Mouse (Mus musculus) intestine, embryonic 15.5 days (tissue): Measurements from ENCODE around the gene Ubap2l. TPM values are rescaled to one million over a fixed set of nuclear protein-coding genes. Genes with fewer than 3 reads are reported as not detected.

Experiments
- ATAC-seq: fragments of 200-750 bp; cut with Nextera tagmentation; 2 replicates; pipeline ENCODE4 v1.8.0; 2017; ENCODE audit warnings: moderate TSS enrichment, moderate library complexity
- H3K27ac ChIP-seq: fragments of 300-500 bp; sonication (generic); 2 replicates; pipeline ENCODE4 v1.5.1; 2015; ENCODE audit warnings: mild to moderate bottlenecking, inconsistent platforms
- H3K27me3 ChIP-seq: fragments of 300-500 bp; sonication (generic); replicated peaks from 2 replicates; pipeline ENCODE4 v1.6.1; 2015; ENCODE audit warnings: inconsistent platforms
- H3K36me3 ChIP-seq: fragments of 300-500 bp; sonication (generic); 2 replicates; pipeline ENCODE4 v1.6.1; 2015; ENCODE audit warnings: inconsistent platforms
- H3K4me1 ChIP-seq: fragments of 300-500 bp; sonication (generic); replicated peaks from 2 replicates; pipeline ENCODE4 v1.6.1; 2015; ENCODE audit warnings: inconsistent platforms
- H3K4me2 ChIP-seq: fragments of 300-500 bp; sonication (generic); replicated peaks from 2 replicates; pipeline ENCODE4 v1.6.1; 2015; ENCODE audit warnings: mild to moderate bottlenecking, inconsistent platforms
- H3K4me3 ChIP-seq: fragments of 300-500 bp; sonication (generic); replicated peaks from 2 replicates; pipeline ENCODE4 v1.5.1; 2015; ENCODE audit warnings: inconsistent platforms
- H3K9ac ChIP-seq: fragments of 300-500 bp; sonication (generic); 2 replicates; pipeline ENCODE4 v1.6.1; 2015; ENCODE audit warnings: inconsistent platforms
- H3K9me3 ChIP-seq: fragments of 300-500 bp; sonication (generic); 2 replicates; pipeline ENCODE4 v1.6.1; 2016; ENCODE audit warnings: inconsistent platforms
- WGBS: fragments of 180-500 bp; shearing (Covaris S2); methylation state at CpG from one replicate; pipeline ENCODE4 v1.1.7; 2015; 5-methylcytosine and 5-hydroxymethylcytosine counted together
- polyA plus RNA-seq: library from polyadenylated mRNA; unstranded; fragments of >200 nt; fragmentation: Nextera tagmentation; extraction: Ambion mirVana; gene quantifications from 2 replicates; pipeline ENCODE4 v1.2.1, GENCODE M21; 2015

Gene Ubap2l
- polyA plus RNA-seq, 1 experiment from 2014 or later, result 164 TPM

GRCm38 (mm10) chr3:90081365-90082240 lies 29.2 kb upstream of the Ubap2l start:
- Histone ChIP-seq H3K4me2 (peak overlapping the region; percentile 73), H3K27ac (peak overlapping the region; percentile 86), H3K9ac (peak overlapping the region; percentile 31; the same call in 1 of the 2 replicates), H3K36me3 (no peaks in the 10 kb centered on the region), H3K27me3 (no peaks in the 10 kb centered on the region), H3K4me1 (peaks cover 49% of the 10 kb centered on the region), H3K4me3 (peak overlapping the region; percentile 83), H3K9me3 (no peaks in the 10 kb centered on the region)
- 50% methylated on average over 5 of the region's 5 CpGs for WGBS
- ATAC-seq, result peak; percentile 50

- H3K4me1 ChIP-seq, result peaks cover 49% of the 10 kb centered on the region
- ATAC-seq, result no peak
- no peaks in the 10 kb centered on the region for H3K9me3 ChIP-seq
- peak overlapping the region; percentile 99 for H3K27ac ChIP-seq
- H3K4me3 ChIP-seq, result peak overlapping the region; percentile 83
- no peaks in the 10 kb centered on the region for H3K36me3 ChIP-seq
- peak overlapping the region; percentile 73 for H3K4me2 ChIP-seq
- H3K9ac ChIP-seq, result peak overlapping the region; percentile 88
- no peaks in the 10 kb centered on the region for H3K27me3 ChIP-seq
- WGBS, result 1% methylated on average over 6 of the region's 6 CpGs
Observed at GRCm38 (mm10) chr3:90080498-90080863, 28.1 kb upstream of the Ubap2l start.

GRCm38 (mm10) chr3:90079763-90080497 lies 27.5 kb upstream of the Ubap2l start:
- Histone ChIP-seq H3K27me3 (no peaks in the 10 kb centered on the region), H3K4me2 (peak overlapping the region; percentile 73), H3K9me3 (no peaks in the 10 kb centered on the region), H3K27ac (peak overlapping the region; percentile 99), H3K36me3 (no peaks in the 10 kb centered on the region), H3K9ac (peak overlapping the region; percentile 88), H3K4me1 (peaks cover 43% of the 10 kb centered on the region), H3K4me3 (peak overlapping the region; percentile 83)
- under 1% methylated on average over 53 of the region's 53 CpGs for WGBS
- ATAC-seq, result peak; percentile 64

GRCm38 (mm10) chr3:90079133-90079762 lies 26.8 kb upstream of the Ubap2l start:
- no peaks in the 10 kb centered on the region for H3K9me3 ChIP-seq
- peak; percentile 92 for ATAC-seq
- peak overlapping the region; percentile 83 for H3K4me3 ChIP-seq
- WGBS, result 0% methylated on average over 33 of the region's 33 CpGs
- peak overlapping the region; percentile 73 for H3K4me2 ChIP-seq
- H3K27ac ChIP-seq, result peak overlapping the region; percentile 99
- peak overlapping the region; percentile 88 for H3K9ac ChIP-seq
- H3K36me3 ChIP-seq, result no peaks in the 10 kb centered on the region
- H3K4me1 ChIP-seq, result peaks cover 36% of the 10 kb centered on the region
- no peaks in the 10 kb centered on the region for H3K27me3 ChIP-seq

- Histone ChIP-seq H3K36me3 (no peaks in the 10 kb centered on the region), H3K4me3 (no peak overlapping the region), H3K27me3 (no peaks in the 10 kb centered on the region), H3K4me1 (peaks cover 29% of the 10 kb centered on the region), H3K9me3 (no peaks in the 10 kb centered on the region), H3K4me2 (no peak overlapping the region), H3K9ac (no peak overlapping the region), H3K27ac (no peak overlapping the region)
- 50% methylated on average over 5 of the region's 5 CpGs for whole genome bisulfite sequencing
- ATAC-seq, result no peak
Observed at GRCm38 (mm10) chr3:90078224-90078623, 25.8 kb upstream of the Ubap2l start.

- no peak overlapping the region for H3K27ac ChIP-seq
- no peak overlapping the region for H3K9ac ChIP-seq
- no peak overlapping the region for H3K4me3 ChIP-seq
- H3K27me3 ChIP-seq, result no peaks in the 10 kb centered on the region
- ATAC-seq, result no peak
- H3K36me3 ChIP-seq, result no peaks in the 10 kb centered on the region
- peak overlapping the region; percentile 37 for H3K4me2 ChIP-seq
- WGBS, result 12% methylated on average over 5 of the region's 5 CpGs
- no peaks in the 10 kb centered on the region for H3K9me3 ChIP-seq
- peaks cover 20% of the 10 kb centered on the region; the same call in 1 of the 2 replicates for H3K4me1 ChIP-seq
Observed at GRCm38 (mm10) chr3:90076921-90077716, 24.7 kb upstream of the Ubap2l start.

- Histone ChIP-seq H3K4me1 (peaks cover 6% of the 10 kb centered on the region; the same call in 1 of the 2 replicates), H3K36me3 (no peaks in the 10 kb centered on the region), H3K4me3 (no peak within 1 kb of the TSS), H3K9ac (no peak within 1 kb of the TSS), H3K27me3 (no peaks in the 10 kb centered on the region), H3K9me3 (no peaks in the 10 kb centered on the region), H3K4me2 (no peak within 1 kb of the TSS), H3K27ac (no peak within 1 kb of the TSS)
- WGBS, result 70% methylated on average over 4 of the region's 4 CpGs
- no peak for ATAC-seq
Observed at GRCm38 (mm10) chr3:90072294-90072693, 19.9 kb upstream of the Ubap2l start, which contains the start of gene Tpm3. TSS of gene Tpm3 (plus strand) at chr3:90072649.

- Histone ChIP-seq H3K27ac (no peak overlapping the region), H3K9ac (no peak overlapping the region), H3K27me3 (no peaks in the 10 kb centered on the region), H3K4me1 (no peaks in the 10 kb centered on the region), H3K9me3 (no peaks in the 10 kb centered on the region), H3K36me3 (no peaks in the 10 kb centered on the region), H3K4me3 (no peak overlapping the region), H3K4me2 (no peak overlapping the region)
- no peak for ATAC-seq
- WGBS, result 73% methylated on average over 7 of the region's 7 CpGs
Observed at GRCm38 (mm10) chr3:90069688-90070087, 17.3 kb upstream of the Ubap2l start.

GRCm38 (mm10) chr3:90067851-90068250 lies 15.4 kb upstream of the Ubap2l start:
- Histone ChIP-seq H3K4me3 (no peak overlapping the region), H3K27me3 (no peaks in the 10 kb centered on the region), H3K27ac (no peak overlapping the region), H3K4me2 (no peak overlapping the region), H3K4me1 (no peaks in the 10 kb centered on the region), H3K9ac (no peak overlapping the region), H3K9me3 (no peaks in the 10 kb centered on the region), H3K36me3 (no peaks in the 10 kb centered on the region)
- no peak for ATAC-seq
- 86% methylated on average over 4 of the region's 4 CpGs for WGBS

GRCm38 (mm10) chr3:90065553-90065952 lies 13.1 kb upstream of the Ubap2l start:
- H3K4me3 ChIP-seq, result no peak overlapping the region
- H3K27me3 ChIP-seq, result no peaks in the 10 kb centered on the region
- no peaks in the 10 kb centered on the region for H3K4me1 ChIP-seq
- peaks cover 9% of the 10 kb centered on the region for H3K36me3 ChIP-seq
- no peak for ATAC-seq
- H3K9me3 ChIP-seq, result no peaks in the 10 kb centered on the region
- no peak overlapping the region for H3K9ac ChIP-seq
- no peak overlapping the region for H3K4me2 ChIP-seq
- H3K27ac ChIP-seq, result no peak overlapping the region
- 48% methylated on average over 3 of the region's 3 CpGs for WGBS

- WGBS, result 81% methylated on average over 3 of the region's 3 CpGs
- Histone ChIP-seq H3K4me2 (no peak overlapping the region), H3K27ac (no peak overlapping the region), H3K9me3 (no peaks in the 10 kb centered on the region), H3K4me1 (no peaks in the 10 kb centered on the region), H3K9ac (no peak overlapping the region), H3K36me3 (peaks cover 9% of the 10 kb centered on the region), H3K4me3 (no peak overlapping the region), H3K27me3 (no peaks in the 10 kb centered on the region)
- ATAC-seq, result no peak
Observed at GRCm38 (mm10) chr3:90064383-90064782, 12.0 kb upstream of the Ubap2l start.
